Comparison of ENCODE assay signal across 9 mouse cellular contexts in the genomic region with DNA sequence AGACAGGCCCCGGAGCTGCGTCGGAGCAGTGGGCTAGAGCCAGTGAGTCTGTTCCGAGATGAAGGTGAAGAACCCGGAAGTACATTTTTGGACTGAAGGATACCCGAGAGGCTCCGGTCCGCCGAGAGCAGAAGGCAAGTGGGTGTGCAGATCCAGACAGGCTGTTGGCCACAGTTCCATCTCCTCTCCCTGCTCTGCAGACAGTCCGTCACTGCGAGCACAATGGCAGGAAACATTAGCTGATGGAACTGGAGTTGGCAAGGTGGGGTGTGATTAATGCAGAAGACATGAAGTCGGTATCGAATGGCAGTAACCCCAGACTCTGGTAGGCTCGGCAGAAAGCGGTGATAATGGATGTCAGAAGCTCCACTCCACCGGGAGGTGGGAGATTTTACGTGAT. TPM values are rescaled to one million over a fixed set of nuclear protein-coding genes. Genes with fewer than 3 reads are reported as not detected.
DNase-seq lines count a peak whose midpoint lies in the region; ATAC-seq and TF ChIP-seq lines count a peak whose summit lies in the region.
"Had no signal": no experiment of that assay in that cellular context is flagged by ENCODE, and none has a peak within 500 bp of the region (broad histone marks: within the 10 kb centered on the region; RNA-seq: fewer than 3 reads in every experiment).

No protein-coding gene starts in this region.

- 39% methylated on average over 17 of the region's 17 CpGs for WGBS in embryonic facial prominence, embryonic 15.5 days

- H3K27me3 ChIP-seq in embryonic facial prominence, embryonic 15.5 days = no peaks in the 10 kb centered on the region

- intact Hi-C loops in left cerebral cortex, adult 2 months (cut with DNase I) = no loop called here

- peak overlapping the region; percentile 40; the same call in 1 of the 2 replicates for H3K27ac ChIP-seq in left cerebral cortex, adult 2 months
- H3K27ac ChIP-seq in embryonic facial prominence, embryonic 15.5 days (replicated peaks) = peak overlapping the region; percentile 51; the same call in 1 of the 2 replicates

- no peak overlapping the region for H3K9ac ChIP-seq in embryonic facial prominence, embryonic 15.5 days

- H3K36me3 ChIP-seq in embryonic facial prominence, embryonic 15.5 days = no peaks in the 10 kb centered on the region

- peak in 1 of 2 experiments; percentile 47 for DNase-seq in left cerebral cortex, adult 2 months (ENCODE audit: extremely low spot score in 1 of 2, low spot score in 2 of 2)
- DNase-seq in left cerebral cortex, adult 11 months (ENCODE audit: low spot score) = no peak
- peak; percentile 53 for DNase-seq in heart, postnatal 4 days
- peak; percentile 38 for DNase-seq in lung, postnatal 36 days
- no peak for DNase-seq in spleen, adult 12 weeks (ENCODE audit: low spot score)
- DNase-seq: thymus, adult 18-20 months had no signal

- no peaks in the 10 kb centered on the region for H3K9me3 ChIP-seq in embryonic facial prominence, embryonic 15.5 days (replicated peaks)

- no peak overlapping the region for H3K4me3 ChIP-seq in left cerebral cortex, adult 2 months
- H3K4me3 ChIP-seq in embryonic facial prominence, embryonic 15.5 days (replicated peaks) = no peak overlapping the region

- TF ChIP-seq CTCF in left cerebral cortex, adult 2 months (IDR thresholded peaks at IDR 0.05) = no peak

- H3K4me2 ChIP-seq in embryonic facial prominence, embryonic 15.5 days (replicated peaks) = peak overlapping the region; percentile 28; the same call in 1 of the 2 replicates
- H3K4me2 ChIP-seq: midbrain, embryonic 11.5 days had no signal

- ATAC-seq in embryonic facial prominence, embryonic 15.5 days (ENCODE audit: insufficient number of reproducible peaks, low FRiP score, low TSS enrichment, low read depth) = no peak
- ATAC-seq in activated CD4-positive, CD25-positive, alpha-beta regulatory T cell, adult 4 months = no peak

- peaks cover 42% of the 10 kb centered on the region for H3K4me1 ChIP-seq in embryonic facial prominence, embryonic 15.5 days

RNA-seq across cellular contexts. Expression of gene Vps8, which starts 20.9 kb away (rescaled TPM):
- 10 to 100 TPM; 56.7 to 56.8 TPM for total RNA-seq in left cerebral cortex, adult 2 months (2021)
- 15.7 and 16.9 TPM in 2 replicates for polyA plus RNA-seq in embryonic facial prominence, embryonic 15.5 days (2015; fragmentation: Nextera tagmentation; extraction: Ambion mirVana)
- 10 to 100 TPM; 25.4 to 26.0 TPM for total RNA-seq in heart, postnatal 4 days (2021)
- polyA plus RNA-seq in activated CD4-positive, CD25-positive, alpha-beta regulatory T cell, adult 4 months (2017; shearing (Covaris generic)) = 10 to 100 TPM; 13.5 to 15.2 TPM

Comparison
In these comparisons a context has a peak if more than half of its experiments do, and no peak if none do; other contexts are left out.
1. DNase-seq: peak in heart, postnatal 4 days (single experiment) and lung, postnatal 36 days (single experiment); none in left cerebral cortex, adult 11 months (single experiment) and spleen, adult 12 weeks (single experiment).